Mouse (Mus musculus) lung, embryonic 16.5 days (tissue): ENCODE results near the gene Mgll. TPM values are rescaled to one million over a fixed set of nuclear protein-coding genes. Genes with fewer than 3 reads are reported as not detected.

Source experiments
- ATAC-seq: fragments of 200-750 bp; cut with Nextera tagmentation; 2 replicates; pipeline ENCODE4 v1.8.0; 2017; ENCODE audit warnings: low read depth, mild to moderate bottlenecking, moderate library complexity
- H3K27ac ChIP-seq: fragments of 300-500 bp; sonication (generic); 2 replicates; pipeline ENCODE4 v1.5.1; 2014; ENCODE audit warnings: mild to moderate bottlenecking, control low read depth, low read length
- H3K27me3 ChIP-seq: fragments of 300-500 bp; sonication (generic); 2 replicates; pipeline ENCODE4 v1.6.1; 2014; ENCODE audit warnings: low read depth, low read length, mixed read lengths; ENCODE audit not compliant: control insufficient read depth, insufficient read depth
- H3K36me3 ChIP-seq: fragments of 300-500 bp; sonication (generic); 2 replicates; pipeline ENCODE4 v1.6.1; 2014; ENCODE audit warnings: low read length; ENCODE audit not compliant: control insufficient read depth, insufficient read depth
- H3K4me1 ChIP-seq: fragments of 300-500 bp; sonication (generic); replicated peaks from 2 replicates; pipeline ENCODE4 v1.6.1; 2014; ENCODE audit warnings: low read length, mixed read lengths; ENCODE audit not compliant: control insufficient read depth, insufficient read depth
- H3K4me2 ChIP-seq: fragments of 300-500 bp; sonication (generic); 2 replicates; pipeline ENCODE4 v1.6.1; 2014; ENCODE audit warnings: low read depth, low read length, control low read depth
- H3K4me3 ChIP-seq: fragments of 300-500 bp; sonication (generic); 2 replicates; pipeline ENCODE4 v1.5.1; 2014; ENCODE audit warnings: mild to moderate bottlenecking, low read length, control low read depth
- H3K9ac ChIP-seq: fragments of 300-500 bp; sonication (generic); 2 replicates; pipeline ENCODE4 v1.6.1; 2014; ENCODE audit warnings: low read length, control low read depth
- H3K9me3 ChIP-seq: fragments of 300-500 bp; sonication (generic); 2 replicates; pipeline ENCODE4 v1.6.1; 2016; ENCODE audit warnings: low read length; ENCODE audit not compliant: control insufficient read depth
- WGBS: fragments of 180-500 bp; shearing (Covaris S2); extraction: QIAGEN DNeasy Blood & Tissue Kit; methylation state at CpG from one replicate; pipeline ENCODE4 v1.1.7; 2014; 5-methylcytosine and 5-hydroxymethylcytosine counted together
- polyA plus RNA-seq: library from polyadenylated mRNA; unstranded; fragments of >200 nt; fragmentation: Nextera tagmentation; extraction: Ambion mirVana; gene quantifications from 2 replicates; pipeline ENCODE4 v1.2.1, GENCODE M21; 2015

Mgll gene
- polyA plus RNA-seq, 1 experiment from 2014 or later, result 73.2 TPM

DNA sequence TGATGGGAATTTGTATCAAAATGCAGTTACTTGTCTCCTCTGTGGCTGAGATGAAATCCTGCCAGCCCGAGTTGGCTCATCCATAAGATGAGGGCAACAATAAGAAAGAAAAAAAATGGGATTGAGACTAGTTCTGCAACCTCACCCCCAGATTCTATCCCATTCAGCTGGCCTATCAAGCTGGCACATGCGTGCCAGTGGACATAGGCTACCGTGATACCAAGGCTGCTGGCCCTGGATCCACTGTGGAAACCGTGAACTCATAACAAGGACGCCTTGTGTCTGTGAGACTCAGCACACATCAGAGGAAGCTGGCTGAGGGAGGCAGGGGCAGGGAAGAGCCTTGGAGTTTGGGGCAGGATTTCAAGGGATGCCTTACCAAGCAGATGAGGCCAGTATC, 46.8 kb downstream of the Mgll start:
- Histone ChIP-seq H3K9ac (no peak overlapping the region), H3K9me3 (no peaks in the 10 kb centered on the region), H3K27ac (no peak overlapping the region), H3K4me3 (no peak overlapping the region), H3K4me2 (no peak overlapping the region), H3K4me1 (peaks cover 6% of the 10 kb centered on the region; the same call in 1 of the 2 replicates), H3K36me3 (no peaks in the 10 kb centered on the region), H3K27me3 (no peaks in the 10 kb centered on the region)
- 89% methylated on average over 5 of the region's 5 CpGs for WGBS
- ATAC-seq, result no peak

DNA sequence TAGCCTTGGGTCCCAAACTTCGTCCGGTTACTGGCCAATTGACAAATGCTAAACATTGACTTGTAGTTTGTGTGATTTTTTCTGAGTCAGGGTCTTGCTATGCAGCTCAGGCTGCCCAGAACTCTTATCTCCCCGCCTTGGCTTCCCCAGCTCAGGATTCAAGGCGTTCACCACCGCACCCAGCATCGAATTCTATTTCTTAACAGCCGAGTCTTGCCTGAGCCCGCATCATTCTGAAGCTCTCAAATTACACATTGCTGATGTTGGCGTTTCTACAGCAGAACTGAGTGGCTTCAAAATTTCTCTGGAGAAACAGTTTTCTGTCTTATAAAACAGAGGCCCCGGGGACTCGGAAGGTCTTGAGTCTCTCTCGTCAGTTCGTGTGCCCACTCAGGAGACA, 47.8 kb downstream of the Mgll start:
- H3K4me2 ChIP-seq, result no peak overlapping the region
- no peak overlapping the region for H3K4me3 ChIP-seq
- H3K4me1 ChIP-seq, result peaks cover 7% of the 10 kb centered on the region; the same call in 1 of the 2 replicates
- H3K9me3 ChIP-seq, result no peaks in the 10 kb centered on the region
- WGBS, result 54% methylated on average over 13 of the region's 13 CpGs
- ATAC-seq, result no peak
- H3K27me3 ChIP-seq, result no peaks in the 10 kb centered on the region
- no peaks in the 10 kb centered on the region for H3K36me3 ChIP-seq
- H3K9ac ChIP-seq, result no peak overlapping the region
- H3K27ac ChIP-seq, result no peak overlapping the region

DNA sequence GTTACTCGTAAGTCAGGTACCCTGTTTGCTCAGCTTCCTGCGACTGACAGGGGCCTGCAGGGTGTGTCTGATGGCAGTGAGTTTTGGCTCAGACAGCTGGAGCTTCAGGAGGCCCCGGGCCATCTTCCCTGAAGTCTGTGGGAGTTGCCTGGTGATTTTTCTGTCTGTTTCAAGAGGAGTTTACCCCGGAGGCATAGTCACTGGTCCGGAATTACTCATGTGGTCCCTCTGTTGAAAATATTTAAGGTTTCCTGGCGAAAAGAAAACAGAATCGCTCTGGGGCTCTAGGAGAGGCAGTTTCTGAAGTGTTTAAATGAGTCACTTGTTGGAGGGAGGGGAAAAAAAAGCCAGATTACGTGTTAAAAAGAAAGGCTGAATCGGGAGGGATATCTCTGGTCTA, 49.8 kb downstream of the Mgll start:
- no peak overlapping the region for H3K4me3 ChIP-seq
- no peaks in the 10 kb centered on the region for H3K36me3 ChIP-seq
- H3K4me2 ChIP-seq, result no peak overlapping the region
- no peaks in the 10 kb centered on the region for H3K27me3 ChIP-seq
- no peak for ATAC-seq
- no peak overlapping the region for H3K9ac ChIP-seq
- H3K27ac ChIP-seq, result no peak overlapping the region
- peaks cover 7% of the 10 kb centered on the region; the same call in 1 of the 2 replicates for H3K4me1 ChIP-seq
- 45% methylated on average over 9 of the region's 9 CpGs for WGBS
- H3K9me3 ChIP-seq, result no peaks in the 10 kb centered on the region

DNA sequence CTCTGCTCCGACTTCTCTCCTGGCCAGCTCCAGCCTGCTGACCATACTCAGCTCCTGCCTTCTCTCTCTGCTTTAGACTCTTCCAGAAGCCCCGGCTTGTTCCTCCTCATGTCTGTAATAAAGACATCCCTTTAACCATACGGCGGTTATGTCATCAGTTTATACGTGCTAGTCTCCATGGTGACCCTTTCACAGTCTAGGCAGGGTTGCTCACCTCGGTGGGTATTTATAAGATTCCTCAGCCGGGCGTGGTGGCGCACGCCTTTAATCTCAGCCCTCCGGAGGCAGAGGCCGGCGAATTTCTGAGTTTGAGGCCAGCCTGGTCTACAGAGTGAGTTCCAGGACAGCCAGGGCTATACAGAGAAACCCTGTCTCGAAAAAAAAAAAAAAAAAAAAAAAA, 51.1 kb downstream of the Mgll start:
- H3K36me3 ChIP-seq, result no peaks in the 10 kb centered on the region
- H3K9me3 ChIP-seq, result no peaks in the 10 kb centered on the region
- no peaks in the 10 kb centered on the region for H3K27me3 ChIP-seq
- WGBS, result 56% methylated on average over 13 of the region's 14 CpGs
- H3K4me2 ChIP-seq, result no peak overlapping the region
- no peak overlapping the region for H3K27ac ChIP-seq
- ATAC-seq, result no peak
- 0 out of 2 replicates have a peak, but pooled peaks cover 5% of the 10 kb centered on the region for H3K4me1 ChIP-seq
- H3K4me3 ChIP-seq, result no peak overlapping the region
- H3K9ac ChIP-seq, result no peak overlapping the region

DNA sequence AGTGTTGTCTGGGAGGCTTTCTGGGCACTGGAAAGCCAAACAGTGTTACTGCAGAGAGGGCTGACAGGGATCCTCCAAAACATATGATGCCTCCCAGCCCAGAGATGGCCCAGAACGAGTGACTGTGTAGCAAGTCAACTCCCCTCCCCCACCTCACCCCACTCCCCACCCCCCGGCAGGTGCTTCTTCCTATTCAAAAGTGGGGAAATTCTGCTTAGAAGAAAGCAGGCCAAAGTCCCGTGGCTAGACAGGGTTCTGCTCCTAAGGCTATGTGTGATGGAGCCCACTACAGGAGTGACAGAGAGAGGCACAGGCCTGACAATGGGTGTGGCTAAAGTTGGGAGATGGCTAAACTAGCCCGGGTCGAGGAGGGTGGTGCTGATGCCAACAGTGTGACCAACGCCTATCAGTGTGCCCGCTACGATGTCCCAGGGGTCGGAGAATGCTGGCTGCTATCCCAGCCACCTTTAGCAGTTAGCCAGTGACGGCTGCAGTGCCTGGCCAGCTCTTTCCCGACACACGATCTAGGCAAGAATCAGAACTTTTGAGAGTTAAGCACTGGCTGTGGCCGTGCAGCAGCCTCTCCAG, 52.2 kb downstream of the Mgll start:
- Histone ChIP-seq H3K4me2 (no peak overlapping the region), H3K9ac (no peak overlapping the region), H3K4me3 (no peak overlapping the region), H3K27me3 (no peaks in the 10 kb centered on the region), H3K36me3 (no peaks in the 10 kb centered on the region), H3K9me3 (no peaks in the 10 kb centered on the region), H3K27ac (no peak overlapping the region), H3K4me1 (0 out of 2 replicates have a peak, but pooled peaks cover 5% of the 10 kb centered on the region)
- ATAC-seq, result no peak
- 42% methylated on average over 13 of the region's 13 CpGs for WGBS

DNA sequence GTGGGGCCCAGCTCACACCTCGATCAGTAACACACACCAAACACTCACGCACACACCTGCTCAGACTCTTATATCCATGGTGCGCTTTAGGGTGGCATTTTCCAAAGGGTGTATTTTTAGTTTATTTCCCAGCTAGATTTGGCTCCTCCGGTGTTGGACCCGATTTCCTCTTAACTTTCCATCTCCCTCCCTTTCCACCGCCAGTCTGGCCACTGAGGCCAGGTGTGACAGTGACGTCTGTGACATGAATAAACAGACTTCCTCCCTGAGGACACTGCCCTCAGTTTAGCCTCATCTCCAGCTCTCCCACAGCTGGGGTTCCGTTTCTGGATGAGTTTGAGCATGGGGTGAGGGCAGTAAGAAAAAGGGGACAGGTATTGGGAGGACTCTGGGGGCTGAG, 52.8 kb downstream of the Mgll start:
- H3K4me3 ChIP-seq, result no peak overlapping the region
- WGBS, result 60% methylated on average over 8 of the region's 8 CpGs
- H3K4me2 ChIP-seq, result no peak overlapping the region
- H3K4me1 ChIP-seq, result 0 out of 2 replicates have a peak, but pooled peaks cover 5% of the 10 kb centered on the region
- H3K36me3 ChIP-seq, result no peaks in the 10 kb centered on the region
- H3K27me3 ChIP-seq, result no peaks in the 10 kb centered on the region
- no peak overlapping the region for H3K9ac ChIP-seq
- H3K9me3 ChIP-seq, result no peaks in the 10 kb centered on the region
- no peak overlapping the region for H3K27ac ChIP-seq
- 0 out of 2 replicates have a peak, but pooled peaks have one; percentile 23 for ATAC-seq

DNA sequence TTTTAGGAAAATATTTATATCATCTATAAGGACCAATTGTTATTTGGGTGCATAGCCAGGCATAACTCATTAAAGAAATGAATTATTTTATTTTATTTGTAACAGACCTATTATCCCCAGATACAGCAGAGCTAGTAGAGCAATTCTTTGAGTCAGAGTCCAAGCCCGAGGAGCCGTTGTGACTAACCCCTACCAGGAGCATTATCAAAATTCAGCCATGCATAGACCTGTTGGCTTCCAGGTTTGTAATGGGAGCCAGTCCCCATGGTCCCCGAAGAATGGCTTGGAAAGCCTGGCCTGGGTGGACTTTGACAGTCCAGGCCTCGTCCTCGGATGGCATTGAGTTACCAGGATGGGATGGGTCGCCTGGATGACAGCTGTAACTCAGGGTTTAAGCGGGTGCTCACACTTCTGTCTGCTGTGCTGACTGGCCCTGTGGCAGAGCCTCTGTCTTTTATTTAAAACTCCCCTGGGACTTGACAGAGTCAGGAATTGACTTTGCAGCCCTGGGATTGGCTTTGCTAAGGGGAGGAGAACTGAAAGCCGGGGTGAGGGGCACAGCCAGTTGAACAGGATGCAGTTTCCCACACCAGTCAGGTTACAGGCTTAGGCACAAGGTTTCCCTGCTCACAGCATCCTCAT, 54.0 kb downstream of the Mgll start:
- Histone ChIP-seq H3K9me3 (no peaks in the 10 kb centered on the region), H3K4me1 (0 out of 2 replicates have a peak, but pooled peaks cover 5% of the 10 kb centered on the region), H3K4me3 (no peak overlapping the region), H3K4me2 (no peak overlapping the region), H3K27ac (no peak overlapping the region), H3K27me3 (no peaks in the 10 kb centered on the region), H3K9ac (no peak overlapping the region), H3K36me3 (no peaks in the 10 kb centered on the region)
- no peak for ATAC-seq
- WGBS, result 65% methylated on average over 8 of the region's 8 CpGs

DNA sequence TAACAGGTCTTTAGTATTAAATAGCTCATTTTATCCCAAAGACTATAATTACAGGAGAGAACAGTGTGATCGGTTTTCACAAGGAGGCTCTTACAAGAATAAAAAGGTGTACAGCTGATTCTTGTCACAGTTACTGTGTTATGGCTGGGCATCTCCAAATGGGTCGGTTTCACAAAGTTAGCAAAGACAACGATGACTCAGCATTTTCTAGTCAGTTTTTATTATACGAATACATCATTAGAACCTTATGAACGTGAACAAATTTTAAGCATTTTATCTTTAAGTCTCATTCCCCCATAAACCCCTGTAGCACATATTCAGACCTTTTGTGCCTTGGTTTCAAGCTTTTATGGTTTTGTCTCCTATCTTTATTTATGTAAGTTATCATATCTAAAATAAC, 55.5 kb downstream of the Mgll start:
- H3K9me3 ChIP-seq, result no peaks in the 10 kb centered on the region
- no peak overlapping the region for H3K27ac ChIP-seq
- no peaks in the 10 kb centered on the region for H3K27me3 ChIP-seq
- ATAC-seq, result no peak
- H3K4me2 ChIP-seq, result no peak overlapping the region
- WGBS, result 56% methylated on average over 5 of the region's 5 CpGs
- peaks cover 13% of the 10 kb centered on the region for H3K4me1 ChIP-seq
- no peak overlapping the region for H3K4me3 ChIP-seq
- H3K36me3 ChIP-seq, result no peaks in the 10 kb centered on the region
- no peak overlapping the region for H3K9ac ChIP-seq

DNA sequence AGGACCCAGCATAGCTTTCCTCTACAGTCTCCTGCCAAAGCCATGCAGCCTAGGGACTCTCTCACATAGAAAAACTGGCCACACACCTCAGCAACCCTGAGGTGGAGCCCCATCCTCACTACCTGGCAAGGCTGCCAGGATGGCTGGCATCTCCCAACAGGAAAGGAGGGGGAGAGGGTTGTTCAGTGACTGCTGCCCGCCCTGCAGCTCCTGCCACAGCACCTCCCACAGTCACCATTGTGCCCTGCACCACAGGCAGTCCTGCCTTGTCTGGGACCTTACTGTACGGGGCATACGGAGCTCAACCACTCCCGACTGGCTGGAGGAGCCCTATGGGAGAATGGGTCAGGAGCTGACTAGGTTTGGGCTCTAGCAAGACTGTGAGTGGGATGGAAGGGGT, 57.7 kb downstream of the Mgll start:
- 81% methylated on average over 4 of the region's 4 CpGs for WGBS
- Histone ChIP-seq H3K27ac (no peak overlapping the region), H3K27me3 (no peaks in the 10 kb centered on the region), H3K9me3 (no peaks in the 10 kb centered on the region), H3K9ac (no peak overlapping the region), H3K4me2 (no peak overlapping the region), H3K36me3 (no peaks in the 10 kb centered on the region), H3K4me1 (peaks cover 28% of the 10 kb centered on the region), H3K4me3 (no peak overlapping the region)
- no peak for ATAC-seq
